Mouse (Mus musculus): ENCODE measurements around the gene Trp53rkb. TPM values are rescaled to one million over a fixed set of nuclear protein-coding genes. Genes with fewer than 3 reads are reported as not detected.

The Trp53rkb gene
- polyA plus RNA-seq, 1 experiment from 2014 or later: 11.0 TPM

Other genes starting within 250 kb of the Trp53rkb start
- 26.2 and 27.4 TPM in 2 replicates for gene Prex1, start 78.7 kb upstream of the Trp53rkb start, polyA plus RNA-seq (2016; fragmentation: Nextera tagmentation; extraction: Ambion mirVana)
- gene Arfgef2, start 13.1 kb downstream of the Trp53rkb start, polyA plus RNA-seq (2016; fragmentation: Nextera tagmentation; extraction: Ambion mirVana): 5.8 and 6.0 TPM in 2 replicates
- 165 and 169 TPM in 2 replicates for gene Cse1l, start 113.5 kb downstream of the Trp53rkb start, polyA plus RNA-seq (2016; fragmentation: Nextera tagmentation; extraction: Ambion mirVana)
- gene Stau1, start 203.8 kb downstream of the Trp53rkb start, polyA plus RNA-seq (2016; fragmentation: Nextera tagmentation; extraction: Ambion mirVana): 123 TPM in 2 replicates
- gene Ddx27, start 222.7 kb downstream of the Trp53rkb start, polyA plus RNA-seq (2016; fragmentation: Nextera tagmentation; extraction: Ambion mirVana): 50.2 and 51.8 TPM in 2 replicates

Data from midbrain, embryonic 12.5 days (tissue).